Mouse (Mus musculus) liver, embryonic 11.5 days (tissue): Measurements from ENCODE around the gene Cep55. TPM values are rescaled to one million over a fixed set of nuclear protein-coding genes. Genes with fewer than 3 reads are reported as not detected.

Experiments used
- ATAC-seq: fragments of 200-750 bp; cut with Nextera tagmentation; replicated peaks from 2 replicates; pipeline ENCODE4 v1.8.0; 2017; ENCODE audit warnings: moderate number of reproducible peaks, mild to moderate bottlenecking, moderate TSS enrichment, moderate library complexity; ENCODE audit not compliant: low FRiP score
- DNase-seq: peaks from one replicate; pipeline ENCODE4 v3.0.0-alpha.2; 2017; ENCODE audit warnings: low spot score
- H3K27ac ChIP-seq: fragments of 300-500 bp; sonication (generic); 2 replicates; pipeline ENCODE4 v1.5.1; 2014; ENCODE audit warnings: mild to moderate bottlenecking, low read depth, low read length, control low read depth
- H3K27me3 ChIP-seq: fragments of 300-500 bp; sonication (generic); replicated peaks from 2 replicates; pipeline ENCODE4 v1.6.1; 2014; ENCODE audit warnings: low read length, mixed read lengths; ENCODE audit not compliant: control insufficient read depth, insufficient read depth
- H3K36me3 ChIP-seq: fragments of 300-500 bp; sonication (generic); 2 replicates; pipeline ENCODE4 v1.6.1; 2014; ENCODE audit warnings: mild to moderate bottlenecking, low read length, moderate library complexity, mixed read lengths; ENCODE audit not compliant: control insufficient read depth, insufficient read depth
- H3K4me1 ChIP-seq: fragments of 300-500 bp; sonication (generic); replicated peaks from 2 replicates; pipeline ENCODE4 v1.6.1; 2014; ENCODE audit warnings: low read length, mixed read lengths; ENCODE audit not compliant: control insufficient read depth, insufficient read depth
- H3K4me2 ChIP-seq: fragments of 300-500 bp; sonication (generic); 2 replicates; pipeline ENCODE4 v1.6.1; 2014; ENCODE audit warnings: mild to moderate bottlenecking, control low read depth, moderate library complexity
- H3K4me3 ChIP-seq: fragments of 300-500 bp; sonication (generic); 2 replicates; pipeline ENCODE4 v1.5.1; 2014; ENCODE audit warnings: low read depth, low read length, control low read depth
- H3K9ac ChIP-seq: fragments of 300-500 bp; sonication (generic); 2 replicates; pipeline ENCODE4 v1.6.1; 2014; ENCODE audit warnings: low read depth, low read length, control low read depth
- H3K9me3 ChIP-seq: fragments of 300-500 bp; sonication (generic); 2 replicates; pipeline ENCODE4 v1.6.1; 2016; ENCODE audit warnings: low read length, inconsistent platforms, mixed read lengths; ENCODE audit not compliant: control insufficient read depth
- WGBS: fragments of 180-500 bp; shearing (Covaris S2); extraction: QIAGEN DNeasy Blood & Tissue Kit; methylation state at CpG from one replicate; pipeline ENCODE4 v1.1.7; 2014; 5-methylcytosine and 5-hydroxymethylcytosine counted together
- polyA plus RNA-seq: library from polyadenylated mRNA; unstranded; fragments of >200 nt; fragmentation: Nextera tagmentation; extraction: Ambion mirVana; gene quantifications from 2 replicates; pipeline ENCODE4 v1.2.1, GENCODE M21; 2014

Gene Cep55
- polyA plus RNA-seq, 1 experiment from 2014 or later, result 16.7 TPM

GRCm38 (mm10) chr19:38075051-38075450, 20.2 kb downstream of the Cep55 start:
- no peak for ATAC-seq
- no peaks in the 10 kb centered on the region for H3K9me3 ChIP-seq
- WGBS, result 81% methylated on average over 11 of the region's 11 CpGs
- no peak overlapping the region for H3K27ac ChIP-seq
- H3K27me3 ChIP-seq, result no peaks in the 10 kb centered on the region
- H3K4me1 ChIP-seq, result no peaks in the 10 kb centered on the region
- no peak for DNase-seq
- no peak overlapping the region for H3K9ac ChIP-seq
- H3K36me3 ChIP-seq, result peaks cover 10% of the 10 kb centered on the region
- H3K4me3 ChIP-seq, result no peak overlapping the region
- H3K4me2 ChIP-seq, result no peak overlapping the region

GRCm38 (mm10) chr19:38076251-38076650, 21.4 kb downstream of the Cep55 start:
- ATAC-seq (no peak), DNase-seq (no peak)
- H3K4me3 ChIP-seq, result no peak overlapping the region
- H3K36me3 ChIP-seq, result peaks cover 5% of the 10 kb centered on the region
- H3K4me1 ChIP-seq, result no peaks in the 10 kb centered on the region
- 82% methylated on average over 2 of the region's 2 CpGs for WGBS
- no peak overlapping the region for H3K27ac ChIP-seq
- H3K9me3 ChIP-seq, result no peaks in the 10 kb centered on the region
- no peak overlapping the region for H3K4me2 ChIP-seq
- H3K9ac ChIP-seq, result no peak overlapping the region
- no peaks in the 10 kb centered on the region for H3K27me3 ChIP-seq

- DNase-seq (no peak), ATAC-seq (no peak)
- Histone ChIP-seq H3K27me3 (no peaks in the 10 kb centered on the region), H3K9ac (no peak overlapping the region), H3K9me3 (no peaks in the 10 kb centered on the region), H3K4me1 (no peaks in the 10 kb centered on the region), H3K36me3 (peaks cover 5% of the 10 kb centered on the region), H3K4me3 (no peak overlapping the region), H3K27ac (no peak overlapping the region), H3K4me2 (no peak overlapping the region)
- WGBS, result 72% methylated on average over 3 of the region's 3 CpGs
These were observed 23.2 kb downstream of the Cep55 start for GRCm38 (mm10) chr19:38077851-38078540.

- H3K9me3 ChIP-seq, result no peaks in the 10 kb centered on the region
- H3K4me2 ChIP-seq, result no peak overlapping the region
- H3K4me1 ChIP-seq, result no peaks in the 10 kb centered on the region
- no peak for DNase-seq
- H3K9ac ChIP-seq, result no peak overlapping the region
- H3K27ac ChIP-seq, result no peak overlapping the region
- ATAC-seq, result no peak
- H3K36me3 ChIP-seq, result no peaks in the 10 kb centered on the region
- no peak overlapping the region for H3K4me3 ChIP-seq
- 57% methylated on average over 3 of the region's 3 CpGs for WGBS
- H3K27me3 ChIP-seq, result no peaks in the 10 kb centered on the region
These were observed 26.6 kb downstream of the Cep55 start for GRCm38 (mm10) chr19:38081361-38081760.

GRCm38 (mm10) chr19:38082931-38083525, 28.2 kb downstream of the Cep55 start:
- Histone ChIP-seq H3K4me2 (no peak overlapping the region), H3K36me3 (no peaks in the 10 kb centered on the region), H3K4me3 (no peak overlapping the region), H3K4me1 (no peaks in the 10 kb centered on the region), H3K9ac (no peak overlapping the region), H3K9me3 (no peaks in the 10 kb centered on the region), H3K27me3 (no peaks in the 10 kb centered on the region), H3K27ac (no peak overlapping the region)
- ATAC-seq (no peak), DNase-seq (no peak)
- WGBS, result 62% methylated on average over 5 of the region's 5 CpGs

GRCm38 (mm10) chr19:38085841-38086240, 31.0 kb downstream of the Cep55 start:
- Histone ChIP-seq H3K9me3 (no peaks in the 10 kb centered on the region), H3K9ac (no peak overlapping the region), H3K36me3 (no peaks in the 10 kb centered on the region), H3K4me3 (no peak overlapping the region), H3K27me3 (no peaks in the 10 kb centered on the region), H3K4me1 (no peaks in the 10 kb centered on the region), H3K27ac (no peak overlapping the region), H3K4me2 (no peak overlapping the region)
- ATAC-seq (no peak), DNase-seq (no peak)
- 77% methylated on average over 4 of the region's 4 CpGs for WGBS

- no peaks in the 10 kb centered on the region for H3K27me3 ChIP-seq
- no peaks in the 10 kb centered on the region for H3K4me1 ChIP-seq
- no peak overlapping the region for H3K4me2 ChIP-seq
- no peak overlapping the region for H3K4me3 ChIP-seq
- H3K27ac ChIP-seq, result no peak overlapping the region
- no peak overlapping the region for H3K9ac ChIP-seq
- no peaks in the 10 kb centered on the region for H3K9me3 ChIP-seq
- no peaks in the 10 kb centered on the region for H3K36me3 ChIP-seq
- ATAC-seq, result peak; percentile 51; the same call in 1 of the 2 replicates
- WGBS, result 57% methylated on average over 11 of the region's 11 CpGs
- DNase-seq, result no peak
These were observed 32.2 kb downstream of the Cep55 start for GRCm38 (mm10) chr19:38086948-38087551.

- DNase-seq, result no peak
- no peak overlapping the region for H3K9ac ChIP-seq
These were observed 34.5 kb downstream of the Cep55 start for GRCm38 (mm10) chr19:38089358-38089757.

More at GRCm38 (mm10) chr19:38089358-38089757, 34.5 kb downstream of the Cep55 start:
- Histone ChIP-seq H3K27ac (no peak overlapping the region), H3K27me3 (peaks cover 7% of the 10 kb centered on the region; the same call in 1 of the 2 replicates), H3K4me2 (no peak overlapping the region), H3K4me3 (no peak overlapping the region), H3K36me3 (no peaks in the 10 kb centered on the region), H3K4me1 (no peaks in the 10 kb centered on the region), H3K9me3 (no peaks in the 10 kb centered on the region)
- 76% methylated on average over 8 of the region's 8 CpGs for WGBS
- ATAC-seq, result no peak
